Mouse (Mus musculus) lung, embryonic 14.5 days (tissue): ENCODE measurements around the gene Gabarap. TPM values are rescaled to one million over a fixed set of nuclear protein-coding genes. Genes with fewer than 3 reads are reported as not detected.

ENCODE experiments used
- ATAC-seq: fragments of 200-750 bp; cut with Nextera tagmentation; 2 replicates; pipeline ENCODE4 v1.8.0; 2017; ENCODE audit warnings: mild to moderate bottlenecking, moderate TSS enrichment, moderate library complexity; ENCODE audit not compliant: insufficient read depth
- DNase-seq: peaks from one replicate; pipeline ENCODE4 v3.0.0-alpha.2; 2015
- H3K27ac ChIP-seq: fragments of 300-500 bp; sonication (generic); 2 replicates; pipeline ENCODE4 v1.5.1; 2014; ENCODE audit warnings: low read depth, mild to moderate bottlenecking, moderate library complexity
- H3K27me3 ChIP-seq: fragments of 300-500 bp; sonication (generic); 2 replicates; pipeline ENCODE4 v1.6.1; 2014; ENCODE audit warnings: low read length, control low read depth; ENCODE audit not compliant: insufficient read depth
- H3K36me3 ChIP-seq: fragments of 300-500 bp; sonication (generic); 2 replicates; pipeline ENCODE4 v1.6.1; 2014; ENCODE audit warnings: control low read depth; ENCODE audit not compliant: insufficient read depth
- H3K4me1 ChIP-seq: fragments of 300-500 bp; sonication (generic); 2 replicates; pipeline ENCODE4 v1.6.1; 2014; ENCODE audit warnings: antibody characterized with exemption, control low read depth; ENCODE audit not compliant: insufficient read depth
- H3K4me2 ChIP-seq: fragments of 300-500 bp; sonication (generic); 2 replicates; pipeline ENCODE4 v1.6.1; 2014; ENCODE audit warnings: mild to moderate bottlenecking
- H3K4me3 ChIP-seq: fragments of 300-500 bp; sonication (generic); 2 replicates; pipeline ENCODE4 v1.5.1; 2014; ENCODE audit warnings: low read depth, low read length
- H3K9ac ChIP-seq: fragments of 300-500 bp; sonication (generic); 2 replicates; pipeline ENCODE4 v1.6.1; 2014
- H3K9me3 ChIP-seq: fragments of 300-500 bp; sonication (generic); 2 replicates; pipeline ENCODE4 v1.6.1; 2016; ENCODE audit warnings: low read depth, low read length, control low read depth
- CTCF ChIP-seq: IDR thresholded peaks from 2 replicates; pipeline ENCODE4 v1.5.1; 2016; ENCODE audit warnings: antibody characterized with exemption, low read depth
- WGBS: fragments of 180-500 bp; shearing (Covaris S2); extraction: QIAGEN DNeasy Blood & Tissue Kit; methylation state at CpG from one replicate; pipeline ENCODE4 v1.1.7; 2014; 5-methylcytosine and 5-hydroxymethylcytosine counted together
- polyA plus RNA-seq: library from polyadenylated mRNA; unstranded; fragments of >200 nt; fragmentation: Nextera tagmentation; extraction: Ambion mirVana; gene quantifications from 2 replicates; pipeline ENCODE4 v1.2.1, GENCODE M21; 2014

The Gabarap gene
- polyA plus RNA-seq, 1 experiment from 2014 or later, result 444 TPM

- peak; percentile 27 for TF ChIP-seq CTCF
- DNase-seq, result no peak
- no peak overlapping the region for H3K9ac ChIP-seq
Observed at GRCm38 (mm10) chr11:69994401-69995090, 3.6 kb downstream of the Gabarap start.

GRCm38 (mm10) chr11:69995391-69995960 lies 4.5 kb downstream of the Gabarap start, which contains the start of gene Phf23:
Gene Phf23 (plus strand): TSS chr11:69995777.
- Histone ChIP-seq H3K4me2 (peak within 1 kb of the TSS; percentile 63), H3K27me3 (no peaks in the 10 kb centered on the region), H3K9ac (peak within 1 kb of the TSS; percentile 85), H3K9me3 (no peaks in the 10 kb centered on the region), H3K27ac (peak within 1 kb of the TSS; percentile 98), H3K4me1 (peaks cover 10% of the 10 kb centered on the region), H3K36me3 (peaks cover 42% of the 10 kb centered on the region), H3K4me3 (peak within 1 kb of the TSS; percentile 98)
- under 1% methylated on average over 36 of the region's 36 CpGs for WGBS
- peak; percentile 81 for ATAC-seq
- peak; percentile 70 for TF ChIP-seq CTCF
- DNase-seq, result peak; percentile 99

More at GRCm38 (mm10) chr11:69994401-69995090, 3.6 kb downstream of the Gabarap start:
- Histone ChIP-seq H3K4me2 (peak overlapping the region; percentile 63), H3K36me3 (peaks cover 44% of the 10 kb centered on the region), H3K27me3 (no peaks in the 10 kb centered on the region), H3K27ac (no peak overlapping the region), H3K4me3 (peak overlapping the region; percentile 98; the same call in 1 of the 2 replicates), H3K4me1 (peaks cover 12% of the 10 kb centered on the region), H3K9me3 (no peaks in the 10 kb centered on the region)
- WGBS, result 85% methylated on average over 11 of the region's 11 CpGs
- ATAC-seq, result no peak

- peak overlapping the region; percentile 63 for H3K4me2 ChIP-seq
- H3K4me1 ChIP-seq, result peaks cover 9% of the 10 kb centered on the region
- peak overlapping the region; percentile 98 for H3K27ac ChIP-seq
- ATAC-seq (peak; percentile 3), DNase-seq (peak; percentile 75)
- H3K36me3 ChIP-seq, result peaks cover 42% of the 10 kb centered on the region
- H3K9me3 ChIP-seq, result no peaks in the 10 kb centered on the region
- no peaks in the 10 kb centered on the region for H3K27me3 ChIP-seq
- peak overlapping the region; percentile 98 for H3K4me3 ChIP-seq
- peak overlapping the region; percentile 85 for H3K9ac ChIP-seq
- no peak for TF ChIP-seq CTCF
- whole genome bisulfite sequencing, result 1% methylated on average over 66 of the region's 66 CpGs
Observed at GRCm38 (mm10) chr11:69996161-69997061, 5.5 kb downstream of the Gabarap start.

GRCm38 (mm10) chr11:69997070-69997509 lies 6.1 kb downstream of the Gabarap start:
- H3K36me3 ChIP-seq, result peaks cover 42% of the 10 kb centered on the region
- H3K9ac ChIP-seq, result peak overlapping the region; percentile 85
- ATAC-seq (peak; percentile 59), DNase-seq (peak; percentile 90)
- peak overlapping the region; percentile 63 for H3K4me2 ChIP-seq
- TF ChIP-seq CTCF, result no peak
- peak overlapping the region; percentile 98 for H3K27ac ChIP-seq
- no peaks in the 10 kb centered on the region for H3K9me3 ChIP-seq
- WGBS, result 1% methylated on average over 40 of the region's 44 CpGs
- H3K4me3 ChIP-seq, result peak overlapping the region; percentile 98
- no peaks in the 10 kb centered on the region for H3K27me3 ChIP-seq
- peaks cover 15% of the 10 kb centered on the region for H3K4me1 ChIP-seq

- no peak for ATAC-seq
- Histone ChIP-seq H3K9ac (no peak overlapping the region), H3K27ac (no peak overlapping the region), H3K4me2 (no peak overlapping the region), H3K27me3 (no peaks in the 10 kb centered on the region), H3K36me3 (peaks cover 35% of the 10 kb centered on the region), H3K9me3 (no peaks in the 10 kb centered on the region), H3K4me1 (peaks cover 18% of the 10 kb centered on the region), H3K4me3 (no peak overlapping the region)
- WGBS, result 90% methylated on average over 27 of the region's 27 CpGs
- DNase-seq, result no peak
- TF ChIP-seq CTCF, result peak; percentile 37
Observed at GRCm38 (mm10) chr11:69998567-69999491, 7.9 kb downstream of the Gabarap start.

- H3K4me1 ChIP-seq, result peaks cover 18% of the 10 kb centered on the region
- H3K9ac ChIP-seq, result no peak overlapping the region
Observed at GRCm38 (mm10) chr11:69999666-70000065, 8.7 kb downstream of the Gabarap start.

More at GRCm38 (mm10) chr11:69999666-70000065, 8.7 kb downstream of the Gabarap start:
- ATAC-seq, result no peak
- peak overlapping the region; percentile 63; the same call in 1 of the 2 replicates for H3K27ac ChIP-seq
- H3K36me3 ChIP-seq, result peaks cover 27% of the 10 kb centered on the region
- TF ChIP-seq CTCF, result no peak
- H3K4me2 ChIP-seq, result peak overlapping the region; percentile 37; the same call in 1 of the 2 replicates
- H3K4me3 ChIP-seq, result peak overlapping the region; percentile 67; the same call in 1 of the 2 replicates
- DNase-seq, result no peak
- no peaks in the 10 kb centered on the region for H3K27me3 ChIP-seq
- 81% methylated on average over 8 of the region's 8 CpGs for WGBS
- H3K9me3 ChIP-seq, result no peaks in the 10 kb centered on the region
